Mouse (Mus musculus): ENCODE data around the gene Gm20683.

- TF ChIP-seq CTCF (IDR thresholded peaks at IDR 0.05; ENCODE audit: low read depth) (no peak), EP300 (IDR thresholded peaks at IDR 0.05; ENCODE audit: low read depth) (no peak)
These were observed 33.5 kb downstream of the Gm20683 start for GRCm38 (mm10) chr17:25808028-25808427.

All from heart, postnatal 0 days (tissue).